Mouse (Mus musculus) lung, embryonic 16.5 days (tissue): ENCODE results near the gene Olfr480. TPM values are rescaled to one million over a fixed set of nuclear protein-coding genes. Genes with fewer than 3 reads are reported as not detected.

Source experiments
- ATAC-seq: fragments of 200-750 bp; cut with Nextera tagmentation; 2 replicates; pipeline ENCODE4 v1.8.0; 2017; ENCODE audit warnings: low read depth, mild to moderate bottlenecking, moderate library complexity
- H3K27ac ChIP-seq: fragments of 300-500 bp; sonication (generic); 2 replicates; pipeline ENCODE4 v1.5.1; 2014; ENCODE audit warnings: mild to moderate bottlenecking, control low read depth, low read length
- H3K27me3 ChIP-seq: fragments of 300-500 bp; sonication (generic); 2 replicates; pipeline ENCODE4 v1.6.1; 2014; ENCODE audit warnings: low read depth, low read length, mixed read lengths; ENCODE audit not compliant: control insufficient read depth, insufficient read depth
- H3K36me3 ChIP-seq: fragments of 300-500 bp; sonication (generic); 2 replicates; pipeline ENCODE4 v1.6.1; 2014; ENCODE audit warnings: low read length; ENCODE audit not compliant: control insufficient read depth, insufficient read depth
- H3K4me1 ChIP-seq: fragments of 300-500 bp; sonication (generic); replicated peaks from 2 replicates; pipeline ENCODE4 v1.6.1; 2014; ENCODE audit warnings: low read length, mixed read lengths; ENCODE audit not compliant: control insufficient read depth, insufficient read depth
- H3K4me2 ChIP-seq: fragments of 300-500 bp; sonication (generic); 2 replicates; pipeline ENCODE4 v1.6.1; 2014; ENCODE audit warnings: low read depth, low read length, control low read depth
- H3K4me3 ChIP-seq: fragments of 300-500 bp; sonication (generic); 2 replicates; pipeline ENCODE4 v1.5.1; 2014; ENCODE audit warnings: mild to moderate bottlenecking, low read length, control low read depth
- H3K9ac ChIP-seq: fragments of 300-500 bp; sonication (generic); 2 replicates; pipeline ENCODE4 v1.6.1; 2014; ENCODE audit warnings: low read length, control low read depth
- H3K9me3 ChIP-seq: fragments of 300-500 bp; sonication (generic); 2 replicates; pipeline ENCODE4 v1.6.1; 2016; ENCODE audit warnings: low read length; ENCODE audit not compliant: control insufficient read depth
- WGBS: fragments of 180-500 bp; shearing (Covaris S2); extraction: QIAGEN DNeasy Blood & Tissue Kit; methylation state at CpG from one replicate; pipeline ENCODE4 v1.1.7; 2014; 5-methylcytosine and 5-hydroxymethylcytosine counted together
- polyA plus RNA-seq: library from polyadenylated mRNA; unstranded; fragments of >200 nt; fragmentation: Nextera tagmentation; extraction: Ambion mirVana; gene quantifications from 2 replicates; pipeline ENCODE4 v1.2.1, GENCODE M21; 2015

Gene Olfr480
- polyA plus RNA-seq = not detected in 2 replicates

DNA sequence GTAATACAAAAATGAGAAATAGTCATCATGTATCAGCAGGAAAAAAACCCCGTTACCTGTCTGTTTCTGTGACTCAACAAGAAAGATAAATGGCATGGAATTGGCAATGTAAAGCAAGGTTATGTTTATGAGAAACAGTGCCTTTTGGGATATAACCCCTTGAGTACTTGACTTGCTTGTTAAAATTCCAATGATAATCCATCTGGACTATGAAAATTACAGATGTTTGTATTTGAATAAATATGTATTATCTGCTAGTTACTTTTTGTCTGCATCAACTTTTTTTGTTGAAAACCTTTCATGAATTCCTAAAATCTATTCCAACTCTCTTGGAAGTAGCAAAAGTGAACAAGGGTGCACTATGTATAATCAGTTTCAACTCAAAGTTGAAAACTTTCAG lies at the start of gene Olfr480:
Gene Olfr480 (minus strand): TSS at position 101 of the 400 bp plus-strand sequence.
- H3K9ac ChIP-seq = no peak within 1 kb of the TSS
- H3K4me1 ChIP-seq = no peaks in the 10 kb centered on the region
- no peaks in the 10 kb centered on the region for H3K27me3 ChIP-seq
- no peak within 1 kb of the TSS for H3K4me3 ChIP-seq
- WGBS = 83% methylated on average over 1 of the region's 1 CpGs
- H3K36me3 ChIP-seq = no peaks in the 10 kb centered on the region
- H3K4me2 ChIP-seq = no peak within 1 kb of the TSS
- H3K9me3 ChIP-seq = no peaks in the 10 kb centered on the region
- no peak for ATAC-seq
- no peak within 1 kb of the TSS for H3K27ac ChIP-seq

GRCm38 (mm10) chr7:108100549-108100948 lies 33.4 kb upstream of the Olfr480 start, which contains the start of gene Olfr483:
TSS of gene Olfr483 (plus strand) at chr7:108100849.
- Histone ChIP-seq H3K9me3 (no peaks in the 10 kb centered on the region), H3K4me2 (no peak within 1 kb of the TSS), H3K4me1 (no peaks in the 10 kb centered on the region), H3K36me3 (no peaks in the 10 kb centered on the region), H3K27ac (no peak within 1 kb of the TSS), H3K27me3 (no peaks in the 10 kb centered on the region), H3K4me3 (no peak within 1 kb of the TSS), H3K9ac (no peak within 1 kb of the TSS)
- ATAC-seq = no peak
- 80% methylated on average over 1 of the region's 1 CpGs for WGBS

GRCm38 (mm10) chr7:108097486-108097885 lies 30.3 kb upstream of the Olfr480 start, which contains the start of gene Olfr482:
TSS of gene Olfr482 (minus strand) at chr7:108097586.
- no peak for ATAC-seq
- 70% methylated on average over 1 of the region's 1 CpGs for WGBS
- no peak within 1 kb of the TSS for H3K27ac ChIP-seq

GRCm38 (mm10) chr7:108079555-108079954 lies 12.4 kb upstream of the Olfr480 start, which contains the start of gene Olfr481:
TSS of gene Olfr481 (plus strand) at chr7:108079855.
- Histone ChIP-seq H3K27ac (no peak within 1 kb of the TSS), H3K4me2 (no peak within 1 kb of the TSS), H3K9me3 (no peaks in the 10 kb centered on the region), H3K9ac (no peak within 1 kb of the TSS), H3K4me3 (no peak within 1 kb of the TSS), H3K27me3 (no peaks in the 10 kb centered on the region), H3K36me3 (no peaks in the 10 kb centered on the region), H3K4me1 (no peaks in the 10 kb centered on the region)
- no peak for ATAC-seq

More at GRCm38 (mm10) chr7:108097486-108097885, 30.3 kb upstream of the Olfr480 start, which contains the start of gene Olfr482:
- H3K27me3 ChIP-seq = no peaks in the 10 kb centered on the region
- H3K9ac ChIP-seq = no peak within 1 kb of the TSS
- H3K36me3 ChIP-seq = no peaks in the 10 kb centered on the region
- no peak within 1 kb of the TSS for H3K4me2 ChIP-seq
- no peaks in the 10 kb centered on the region for H3K9me3 ChIP-seq
- H3K4me3 ChIP-seq = no peak within 1 kb of the TSS
- H3K4me1 ChIP-seq = no peaks in the 10 kb centered on the region

DNA sequence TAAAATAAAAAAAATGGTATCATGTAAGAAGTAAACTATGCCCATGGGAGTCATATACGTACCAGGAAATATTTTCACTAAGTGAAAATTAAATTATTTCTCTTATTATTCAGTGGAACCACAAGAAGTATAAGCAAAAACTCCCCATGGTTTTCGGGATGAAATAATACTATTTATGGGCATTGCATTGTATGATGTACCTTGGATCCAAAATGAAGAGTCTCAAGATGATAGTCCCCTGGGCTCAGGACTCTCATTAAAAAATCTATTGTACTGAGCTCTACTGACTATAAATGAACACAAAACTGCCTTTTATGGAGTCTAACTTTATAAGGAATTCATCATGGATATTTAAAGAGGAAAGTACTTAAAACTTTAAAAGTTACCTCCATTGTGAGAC lies 16.8 kb downstream of the Olfr480 start, which contains the start of gene Olfr479:
Gene Olfr479 (plus strand): TSS at position 301 of the 400 bp plus-strand sequence.
- no peak within 1 kb of the TSS for H3K27ac ChIP-seq
- H3K4me3 ChIP-seq = no peak within 1 kb of the TSS
- 84% methylated on average over 2 of the region's 2 CpGs for WGBS
- no peaks in the 10 kb centered on the region for H3K36me3 ChIP-seq
- no peak within 1 kb of the TSS for H3K9ac ChIP-seq
- H3K4me2 ChIP-seq = no peak within 1 kb of the TSS
- no peaks in the 10 kb centered on the region for H3K27me3 ChIP-seq
- no peaks in the 10 kb centered on the region for H3K9me3 ChIP-seq
- no peak for ATAC-seq
- no peaks in the 10 kb centered on the region for H3K4me1 ChIP-seq

GRCm38 (mm10) chr7:108033889-108034288 lies 33.3 kb downstream of the Olfr480 start, which contains the start of gene Olfr478:
TSS of gene Olfr478 (minus strand) at chr7:108033989.
- Histone ChIP-seq H3K9me3 (no peaks in the 10 kb centered on the region; the same call in none of the 2 replicates), H3K4me1 (no peaks in the 10 kb centered on the region), H3K36me3 (no peaks in the 10 kb centered on the region), H3K4me3 (no peak within 1 kb of the TSS), H3K9ac (no peak within 1 kb of the TSS), H3K27ac (no peak within 1 kb of the TSS), H3K27me3 (no peaks in the 10 kb centered on the region), H3K4me2 (no peak within 1 kb of the TSS)
- ATAC-seq = no peak
- WGBS = 67% methylated on average over 3 of the region's 3 CpGs

Other genes starting within 250 kb of the Olfr480 start
- gene Olfr469, start 241.8 kb downstream of the Olfr480 start, polyA plus RNA-seq = not detected in 2 replicates
- not detected in 2 replicates for gene Olfr470, start 219.9 kb downstream of the Olfr480 start, polyA plus RNA-seq
- not detected in 2 replicates for gene Olfr472, start 169.4 kb downstream of the Olfr480 start, polyA plus RNA-seq
- gene Olfr473, start 136.9 kb downstream of the Olfr480 start, polyA plus RNA-seq = not detected in 2 replicates
- not detected in 2 replicates for gene Olfr474, start 112.7 kb downstream of the Olfr480 start, polyA plus RNA-seq
- not detected in 2 replicates for gene Olfr476, start 102.5 kb downstream of the Olfr480 start, polyA plus RNA-seq
- not detected in 2 replicates for gene Olfr477, start 80.7 kb downstream of the Olfr480 start, polyA plus RNA-seq
- not detected in 2 replicates for gene Olfr478, start 33.4 kb downstream of the Olfr480 start, polyA plus RNA-seq
- not detected in 2 replicates for gene Olfr479, start 16.7 kb downstream of the Olfr480 start, polyA plus RNA-seq
- not detected in 2 replicates for gene Olfr481, start 12.5 kb upstream of the Olfr480 start, polyA plus RNA-seq
- 0.11 and 0.20 TPM in 2 replicates for gene Olfr482, start 30.2 kb upstream of the Olfr480 start, polyA plus RNA-seq
- not detected in 2 replicates for gene Olfr483, start 33.5 kb upstream of the Olfr480 start, polyA plus RNA-seq
- not detected in 2 replicates for gene Olfr484, start 60.1 kb upstream of the Olfr480 start, polyA plus RNA-seq
- gene Olfr485, start 92.5 kb upstream of the Olfr480 start, polyA plus RNA-seq = not detected in 2 replicates
- not detected in 2 replicates for gene Olfr486, start 105.4 kb upstream of the Olfr480 start, polyA plus RNA-seq
- not detected in 2 replicates for gene Olfr487, start 147.3 kb upstream of the Olfr480 start, polyA plus RNA-seq
- not detected in 2 replicates for gene Olfr488, start 191.0 kb upstream of the Olfr480 start, polyA plus RNA-seq
- gene Olfr490, start 221.6 kb upstream of the Olfr480 start, polyA plus RNA-seq = not detected in 2 replicates
- gene Olfr491, start 246.1 kb upstream of the Olfr480 start, polyA plus RNA-seq = not detected in 2 replicates